Comparison of ENCODE assay signal across 8 mouse cellular contexts in the genomic region with DNA sequence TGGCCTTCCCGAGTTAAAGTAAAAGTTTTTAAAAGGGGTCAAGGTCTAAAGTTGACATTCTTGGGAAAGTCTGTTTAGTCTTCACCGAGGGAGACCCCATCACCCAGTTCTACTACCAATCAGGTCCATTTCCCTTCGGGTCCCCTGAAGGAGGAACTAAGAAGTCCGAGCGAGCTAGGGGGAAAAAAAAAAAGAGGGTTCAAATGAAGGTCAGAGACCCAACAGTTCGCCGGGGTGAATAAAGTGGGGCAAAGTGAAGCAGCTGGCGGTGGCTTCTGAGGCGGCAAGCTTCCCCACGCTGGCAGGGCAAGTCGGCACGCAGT. TPM values are rescaled to one million over a fixed set of nuclear protein-coding genes. Genes with fewer than 3 reads are reported as not detected.
DNase-seq lines count a peak whose midpoint lies in the region; ATAC-seq and TF ChIP-seq lines count a peak whose summit lies in the region.

No protein-coding gene starts in this region.

- no peak for TF ChIP-seq POLR2A in myocyte (IDR thresholded peaks at IDR 0.05; ENCODE audit: insufficient read length, low read depth)

- peaks cover 18% of the 10 kb centered on the region for H3K4me1 ChIP-seq in lung, embryonic 15.5 days
- peaks cover 34% of the 10 kb centered on the region for H3K4me1 ChIP-seq in embryonic facial prominence, embryonic 10.5 days
- H3K4me1 ChIP-seq in intestine, embryonic 15.5 days (replicated peaks) = peaks cover 16% of the 10 kb centered on the region

- no peak for DNase-seq in lung, postnatal 14 days
- no peak for DNase-seq in embryonic facial prominence, embryonic 10.5 days (ENCODE audit: low spot score)
- DNase-seq in adrenal gland, adult 2 months = no peak
- no peak for DNase-seq in c-Kit-positive CD71-positive TER-119-positive erythroid progenitor cells, embryonic 14.5 days (ENCODE audit: low spot score)
- no peak for DNase-seq in ovary, postnatal 14 days (ENCODE audit: low spot score)

- H3ac ChIP-seq in myocyte (ENCODE audit: control insufficient read depth, insufficient read length) = peak overlapping the region; percentile 94

- WGBS in lung, embryonic 15.5 days = under 1% methylated on average over 12 of the region's 12 CpGs
- under 1% methylated on average over 12 of the region's 12 CpGs for WGBS in embryonic facial prominence, embryonic 10.5 days
- 0% methylated on average over 12 of the region's 12 CpGs for WGBS in intestine, embryonic 15.5 days

- peak overlapping the region; percentile 99 for H3K4me3 ChIP-seq in lung, embryonic 15.5 days
- peak overlapping the region; percentile 78 for H3K4me3 ChIP-seq in embryonic facial prominence, embryonic 10.5 days
- peak overlapping the region; percentile 99 for H3K4me3 ChIP-seq in intestine, embryonic 15.5 days (replicated peaks)
- peak overlapping the region; percentile 86 for H3K4me3 ChIP-seq in myocyte

- ATAC-seq in lung, embryonic 15.5 days (ENCODE audit: borderline replicate concordance, extremely low read depth, low FRiP score, low TSS enrichment) = no peak
- no peak; the same call in 1 of the 2 replicates for ATAC-seq in intestine, embryonic 15.5 days

- peak overlapping the region; percentile 97 for H3K27ac ChIP-seq in lung, embryonic 15.5 days
- H3K27ac ChIP-seq in embryonic facial prominence, embryonic 10.5 days (replicated peaks) = peak overlapping the region; percentile 98
- H3K27ac ChIP-seq in intestine, embryonic 15.5 days = peak overlapping the region; percentile 97

- peak overlapping the region; percentile 77 for H3K4me2 ChIP-seq in lung, embryonic 15.5 days
- H3K4me2 ChIP-seq in intestine, embryonic 15.5 days (replicated peaks) = peak overlapping the region; percentile 69
- peak overlapping the region; percentile 89 for H3K4me2 ChIP-seq in myocyte (ENCODE audit: low read depth)

- peak overlapping the region; percentile 92 for H3K9ac ChIP-seq in lung, embryonic 15.5 days
- peak overlapping the region; percentile 96 for H3K9ac ChIP-seq in intestine, embryonic 15.5 days

- H3K9me3 ChIP-seq in lung, embryonic 15.5 days = no peaks in the 10 kb centered on the region
- no peaks in the 10 kb centered on the region for H3K9me3 ChIP-seq in embryonic facial prominence, embryonic 10.5 days
- no peaks in the 10 kb centered on the region; the same call in 1 of the 2 replicates for H3K9me3 ChIP-seq in intestine, embryonic 15.5 days

- H3K36me3 ChIP-seq in lung, embryonic 15.5 days = no peaks in the 10 kb centered on the region
- peaks cover 12% of the 10 kb centered on the region; the same call in 1 of the 2 replicates for H3K36me3 ChIP-seq in embryonic facial prominence, embryonic 10.5 days (replicated peaks)
- H3K36me3 ChIP-seq in intestine, embryonic 15.5 days = no peaks in the 10 kb centered on the region
- no peaks in the 10 kb centered on the region for H3K36me3 ChIP-seq in myocyte (ENCODE audit: control insufficient read depth, insufficient read depth)

- H3K79me2 ChIP-seq in myocyte (ENCODE audit: control insufficient read depth, insufficient read depth) = peaks cover 29% of the 10 kb centered on the region

- no peaks in the 10 kb centered on the region for H3K27me3 ChIP-seq in lung, embryonic 15.5 days
- no peaks in the 10 kb centered on the region for H3K27me3 ChIP-seq in embryonic facial prominence, embryonic 10.5 days (replicated peaks; ENCODE audit: low read depth, poor library complexity, severe bottlenecking)
- no peaks in the 10 kb centered on the region for H3K27me3 ChIP-seq in intestine, embryonic 15.5 days (replicated peaks)
- no peaks in the 10 kb centered on the region for H3K27me3 ChIP-seq in myocyte (ENCODE audit: control insufficient read depth, insufficient read depth, insufficient read length)

TF ChIP-seq in myocyte, 11 proteins besides CTCF, POLR2A, EP300 and RAD21:
- TF ChIP-seq MYOD1 (IDR thresholded peaks at IDR 0.05; ENCODE audit: control insufficient read depth in 1 of 3, insufficient read length in 2 of 3, low read depth in 2 of 3) (peak in 2 of 3 experiments; percentile 41 to 44), TCF3 (IDR thresholded peaks at IDR 0.05; ENCODE audit: insufficient read length, low read depth) (no peak), MYOG (IDR thresholded peaks at IDR 0.05; ENCODE audit: control insufficient read depth in 1 of 3, insufficient read depth in 1 of 3, insufficient read length in 2 of 3, low read depth in 2 of 3) (peak in 2 of 3 experiments; percentile 19 to 30), TCF12 (IDR thresholded peaks at IDR 0.05; ENCODE audit: insufficient read depth, poor library complexity, severe bottlenecking) (no peak), SRF (IDR thresholded peaks at IDR 0.05; ENCODE audit: control insufficient read depth, insufficient read length, low read depth) (no peak), E2F4 (IDR thresholded peaks at IDR 0.05; ENCODE audit: insufficient read depth) (no peak)

RNA-seq across cellular contexts. Expression of gene Atxn2, which starts 0.3 kb away (rescaled TPM):
- polyA plus RNA-seq in lung, embryonic 15.5 days (2015; fragmentation: Nextera tagmentation; extraction: Ambion mirVana) = 54.2 and 60.8 TPM in 2 replicates
- polyA plus RNA-seq in embryonic facial prominence, embryonic 10.5 days (2016; fragmentation: Nextera tagmentation; extraction: Ambion mirVana) = 44.5 and 44.9 TPM in 2 replicates
- 56.7 and 59.0 TPM in 2 replicates for polyA plus RNA-seq in intestine, embryonic 15.5 days (2015; fragmentation: Nextera tagmentation; extraction: Ambion mirVana)
- 95.3 TPM for polyA plus RNA-seq in myocyte (2012; fragmentation: generic; extraction: Trizol)
- 100 to 1,000 TPM; 146 to 229 TPM for total RNA-seq in adrenal gland, adult 2 months (2021)
- polyA plus RNA-seq in adrenal gland, adult 2 months (2012; rRNA removed) = 214 and 218 TPM in 2 replicates

RNA-seq across cellular contexts. Expression of gene Brap, which starts 50.4 kb away (rescaled TPM):
- 38.4 and 41.4 TPM in 2 replicates for polyA plus RNA-seq in lung, embryonic 15.5 days (2015; fragmentation: Nextera tagmentation; extraction: Ambion mirVana)
- polyA plus RNA-seq in embryonic facial prominence, embryonic 10.5 days (2016; fragmentation: Nextera tagmentation; extraction: Ambion mirVana) = 41.9 and 44.5 TPM in 2 replicates
- 31.7 and 34.0 TPM in 2 replicates for polyA plus RNA-seq in intestine, embryonic 15.5 days (2015; fragmentation: Nextera tagmentation; extraction: Ambion mirVana)
- 40.9 TPM for polyA plus RNA-seq in myocyte (2012; fragmentation: generic; extraction: Trizol)
- 10 to 100 TPM; 52.4 to 60.5 TPM for total RNA-seq in adrenal gland, adult 2 months (2021)
- polyA plus RNA-seq in adrenal gland, adult 2 months (2012; rRNA removed) = 14.7 and 17.0 TPM in 2 replicates

RNA-seq across cellular contexts. Expression of gene Acad10, which starts 50.5 kb away (rescaled TPM):
- 2.8 and 3.0 TPM in 2 replicates for polyA plus RNA-seq in lung, embryonic 15.5 days (2015; fragmentation: Nextera tagmentation; extraction: Ambion mirVana)
- 2.6 and 3.2 TPM in 2 replicates for polyA plus RNA-seq in embryonic facial prominence, embryonic 10.5 days (2016; fragmentation: Nextera tagmentation; extraction: Ambion mirVana)
- polyA plus RNA-seq in intestine, embryonic 15.5 days (2015; fragmentation: Nextera tagmentation; extraction: Ambion mirVana) = 4.6 and 6.9 TPM in 2 replicates
- 4.7 TPM for polyA plus RNA-seq in myocyte (2012; fragmentation: generic; extraction: Trizol)
- total RNA-seq in adrenal gland, adult 2 months (2021) = 10 to 100 TPM; 23.1 to 25.4 TPM
- polyA plus RNA-seq in adrenal gland, adult 2 months (2012; rRNA removed) = 9.8 and 10.0 TPM in 2 replicates
